Comparison of ENCODE assay signal across 23 mouse cellular contexts in the genomic region with DNA sequence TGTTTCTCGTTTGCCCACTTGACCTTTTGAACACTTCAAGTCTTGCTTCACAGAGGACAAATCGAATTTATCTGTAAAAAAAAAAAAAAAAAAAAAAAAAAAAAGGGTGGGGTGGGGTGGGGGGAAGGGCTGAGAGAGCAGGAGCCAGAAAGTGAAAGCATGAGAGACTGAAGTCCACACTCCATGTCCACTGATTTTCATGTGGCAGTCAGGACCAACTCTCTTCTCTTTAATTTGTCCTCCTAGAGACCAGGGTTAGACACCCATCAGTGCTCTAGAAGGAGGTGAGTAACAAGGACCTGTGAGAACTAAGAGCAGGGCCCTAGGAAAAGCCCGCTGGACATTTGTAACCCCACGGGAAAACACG. TPM values are rescaled to one million over a fixed set of nuclear protein-coding genes. Genes with fewer than 3 reads are reported as not detected.
DNase-seq lines count a peak whose midpoint lies in the region; ATAC-seq and TF ChIP-seq lines count a peak whose summit lies in the region.
"Had no signal": no experiment of that assay in that cellular context is flagged by ENCODE, and none has a peak within 500 bp of the region (broad histone marks: within the 10 kb centered on the region; RNA-seq: fewer than 3 reads in every experiment).

No protein-coding gene starts in this region.

- DNase-seq in heart, adult 11 months, result peak; percentile 80
- no peak for DNase-seq in liver, embryonic 11.5 days (ENCODE audit: low spot score)
- no peak for DNase-seq in Muller cell, postnatal 12 days (ENCODE audit: inconsistent ontology term)
- DNase-seq in ovary, adult 18-20 months (ENCODE audit: low spot score), result no peak
- no peak for DNase-seq in midbrain, embryonic 11.5 days (ENCODE audit: low spot score, missing footprints)
- DNase-seq: adrenal gland, adult 8-10 months; adrenal gland, postnatal 36 days; B cell, adult 2 months; cerebellum, adult 8-10 months; cerebellum, postnatal 14 days; embryo, embryonic 11 days; gastrocnemius, adult 2 months; gastrocnemius, postnatal 25 days had no signal

- no peaks in the 10 kb centered on the region for H3K27me3 ChIP-seq in heart, embryonic 11.5 days (ENCODE audit: control insufficient read depth, insufficient read depth, low read length)
- H3K27me3 ChIP-seq in liver, embryonic 16.5 days (ENCODE audit: control insufficient read depth, insufficient read depth, low read depth, low read length), result no peaks in the 10 kb centered on the region
- no peaks in the 10 kb centered on the region for H3K27me3 ChIP-seq in liver, embryonic 11.5 days (replicated peaks; ENCODE audit: control insufficient read depth, insufficient read depth, low read length)
- no peaks in the 10 kb centered on the region for H3K27me3 ChIP-seq in small intestine, adult 2 months (ENCODE audit: control insufficient read depth, insufficient read depth, low read length)
- H3K27me3 ChIP-seq in midbrain, embryonic 11.5 days (ENCODE audit: control insufficient read depth, insufficient read depth, low read length), result no peaks in the 10 kb centered on the region
- H3K27me3 ChIP-seq: embryonic facial prominence, embryonic 15.5 days; heart, embryonic 12.5 days had no signal

- no peak overlapping the region for H3K4me3 ChIP-seq in heart, embryonic 11.5 days (ENCODE audit: low read depth, low read length)
- no peak overlapping the region for H3K4me3 ChIP-seq in liver, embryonic 16.5 days (ENCODE audit: low read depth, low read length)
- H3K4me3 ChIP-seq in liver, embryonic 11.5 days (ENCODE audit: low read depth, low read length), result no peak overlapping the region
- no peak overlapping the region for H3K4me3 ChIP-seq in small intestine, adult 2 months (ENCODE audit: low read depth, low read length)
- no peak overlapping the region for H3K4me3 ChIP-seq in midbrain, embryonic 11.5 days (ENCODE audit: low read depth, low read length)
- H3K4me3 ChIP-seq: embryonic facial prominence, embryonic 15.5 days; erythroblast, embryonic 14.5 days; forebrain, embryonic 10.5 days; gastrocnemius, adult 2 months; heart, embryonic 12.5 days; hindbrain, embryonic 10.5 days had no signal

- no peak for ATAC-seq in heart, embryonic 11.5 days (replicated peaks; ENCODE audit: insufficient number of reproducible peaks, low FRiP score, low TSS enrichment)
- ATAC-seq in liver, embryonic 16.5 days (ENCODE audit: low read depth), result peak; percentile 65; the same call in 1 of the 2 replicates
- no peak for ATAC-seq in liver, embryonic 11.5 days (replicated peaks; ENCODE audit: low FRiP score)
- ATAC-seq in midbrain, embryonic 11.5 days (ENCODE audit: low FRiP score), result no peak
- ATAC-seq: forebrain, embryonic 14.5 days had no signal

- H3K9ac ChIP-seq in heart, embryonic 11.5 days (ENCODE audit: low read depth, low read length), result no peak overlapping the region
- H3K9ac ChIP-seq in liver, embryonic 16.5 days (ENCODE audit: low read depth, low read length), result no peak overlapping the region
- no peak overlapping the region for H3K9ac ChIP-seq in liver, embryonic 11.5 days (ENCODE audit: low read depth, low read length)
- no peak overlapping the region for H3K9ac ChIP-seq in midbrain, embryonic 11.5 days (ENCODE audit: low read length)
- H3K9ac ChIP-seq: embryonic facial prominence, embryonic 15.5 days; heart, embryonic 12.5 days; hindbrain, embryonic 14.5 days had no signal

- no peak for TF ChIP-seq POLR2A in small intestine, adult 2 months (IDR thresholded peaks at IDR 0.05; ENCODE audit: low read depth, low read length)

- no peaks in the 10 kb centered on the region for H3K36me3 ChIP-seq in heart, embryonic 11.5 days (ENCODE audit: control insufficient read depth, insufficient read depth, low read length)
- no peaks in the 10 kb centered on the region for H3K36me3 ChIP-seq in liver, embryonic 16.5 days (ENCODE audit: control insufficient read depth, insufficient read depth)
- H3K36me3 ChIP-seq in liver, embryonic 11.5 days (ENCODE audit: control insufficient read depth, insufficient read depth, low read length), result no peaks in the 10 kb centered on the region
- H3K36me3 ChIP-seq in small intestine, adult 2 months (ENCODE audit: control insufficient read depth, insufficient read depth, low read length), result no peaks in the 10 kb centered on the region
- H3K36me3 ChIP-seq in midbrain, embryonic 11.5 days (ENCODE audit: control insufficient read depth, insufficient read depth, low read length), result no peaks in the 10 kb centered on the region
- H3K36me3 ChIP-seq: embryonic facial prominence, embryonic 15.5 days; forebrain, embryonic 10.5 days; heart, embryonic 12.5 days; hindbrain, embryonic 10.5 days had no signal

- 0 out of 2 replicates have a peak, but pooled peaks cover 4% of the 10 kb centered on the region for H3K4me1 ChIP-seq in heart, embryonic 11.5 days (ENCODE audit: control insufficient read depth, insufficient read depth, low read length)
- H3K4me1 ChIP-seq in liver, embryonic 16.5 days (ENCODE audit: control insufficient read depth, low read depth, low read length), result no peaks in the 10 kb centered on the region; the same call in 1 of the 2 replicates
- no peaks in the 10 kb centered on the region for H3K4me1 ChIP-seq in liver, embryonic 11.5 days (replicated peaks; ENCODE audit: control insufficient read depth, insufficient read depth, low read length)
- H3K4me1 ChIP-seq in small intestine, adult 2 months (ENCODE audit: control insufficient read depth, insufficient read depth, insufficient read length, low read length), result peaks cover 24% of the 10 kb centered on the region
- no peaks in the 10 kb centered on the region for H3K4me1 ChIP-seq in midbrain, embryonic 11.5 days (ENCODE audit: control insufficient read depth, insufficient read depth, low read length)
- H3K4me1 ChIP-seq: embryonic facial prominence, embryonic 15.5 days had no signal

- no peaks in the 10 kb centered on the region for H3K9me3 ChIP-seq in heart, embryonic 11.5 days (replicated peaks; ENCODE audit: control insufficient read depth, low read length)
- H3K9me3 ChIP-seq in liver, embryonic 16.5 days (replicated peaks; ENCODE audit: control insufficient read depth, low read length), result no peaks in the 10 kb centered on the region
- H3K9me3 ChIP-seq in liver, embryonic 11.5 days (ENCODE audit: control insufficient read depth, low read length), result no peaks in the 10 kb centered on the region
- no peaks in the 10 kb centered on the region for H3K9me3 ChIP-seq in midbrain, embryonic 11.5 days (ENCODE audit: control insufficient read depth, low read length)
- H3K9me3 ChIP-seq: embryonic facial prominence, embryonic 15.5 days; forebrain, embryonic 10.5 days; heart, embryonic 12.5 days; hindbrain, embryonic 10.5 days had no signal

- no peak overlapping the region for H3K27ac ChIP-seq in heart, embryonic 11.5 days (ENCODE audit: low read depth, low read length)
- no peak overlapping the region for H3K27ac ChIP-seq in liver, embryonic 16.5 days (ENCODE audit: low read length)
- no peak overlapping the region for H3K27ac ChIP-seq in liver, embryonic 11.5 days (ENCODE audit: low read depth, low read length)
- peak overlapping the region; percentile 97 for H3K27ac ChIP-seq in small intestine, adult 2 months (ENCODE audit: insufficient read depth, low read depth, low read length)
- H3K27ac ChIP-seq in midbrain, embryonic 11.5 days (ENCODE audit: low read depth, low read length), result no peak overlapping the region
- H3K27ac ChIP-seq: embryonic facial prominence, embryonic 15.5 days; forebrain, embryonic 10.5 days; gastrocnemius, adult 2 months; hindbrain, embryonic 10.5 days; hindbrain, embryonic 14.5 days had no signal

- no peak for TF ChIP-seq CTCF in small intestine, adult 2 months (IDR thresholded peaks at IDR 0.05; ENCODE audit: extremely low read depth, insufficient read length, insufficient replicate concordance, low read depth, low read length)

- 78% methylated on average over 5 of the region's 5 CpGs for WGBS in heart, embryonic 11.5 days (ENCODE audit: insufficient replicate concordance)
- WGBS in liver, embryonic 16.5 days (ENCODE audit: insufficient replicate concordance), result 53% methylated on average over 5 of the region's 5 CpGs
- 71% methylated on average over 5 of the region's 5 CpGs for WGBS in liver, embryonic 11.5 days
- WGBS in small intestine, adult 2 months, result 35% methylated on average over 5 of the region's 5 CpGs
- WGBS in midbrain, embryonic 11.5 days, result 86% methylated on average over 5 of the region's 5 CpGs

- H3K4me2 ChIP-seq in heart, embryonic 11.5 days, result no peak overlapping the region
- H3K4me2 ChIP-seq in liver, embryonic 16.5 days (ENCODE audit: low read depth, low read length), result no peak overlapping the region
- no peak overlapping the region for H3K4me2 ChIP-seq in liver, embryonic 11.5 days
- no peak overlapping the region for H3K4me2 ChIP-seq in midbrain, embryonic 11.5 days
- H3K4me2 ChIP-seq: embryonic facial prominence, embryonic 15.5 days; heart, embryonic 12.5 days; hindbrain, embryonic 14.5 days had no signal

RNA-seq across cellular contexts. Expression of gene Peli1, which starts 32.7 kb away (rescaled TPM):
- 30.4 and 31.9 TPM in 2 replicates for polyA plus RNA-seq in heart, embryonic 11.5 days (2014; fragmentation: Nextera tagmentation; extraction: Ambion mirVana)
- polyA plus RNA-seq in liver, embryonic 16.5 days (2015; fragmentation: Nextera tagmentation; extraction: Ambion mirVana), result 9.4 and 9.6 TPM in 2 replicates
- polyA plus RNA-seq in liver, embryonic 11.5 days (2014; fragmentation: Nextera tagmentation; extraction: Ambion mirVana), result 25.2 and 26.7 TPM in 2 replicates
- 35.2 and 113 TPM in 2 replicates for polyA plus RNA-seq in small intestine, adult 2 months (2012; rRNA removed)
- 108 and 113 TPM in 2 replicates for polyA plus RNA-seq in midbrain, embryonic 11.5 days (2014; fragmentation: Nextera tagmentation; extraction: Ambion mirVana)
